Mouse (Mus musculus): ENCODE results near the gene Slc25a44. TPM values are rescaled to one million over a fixed set of nuclear protein-coding genes. Genes with fewer than 3 reads are reported as not detected.

Gene Slc25a44
- polyA plus RNA-seq (2016; fragmentation: Nextera tagmentation; extraction: Ambion mirVana) = 14.0 and 14.9 TPM in 2 replicates

DNA sequence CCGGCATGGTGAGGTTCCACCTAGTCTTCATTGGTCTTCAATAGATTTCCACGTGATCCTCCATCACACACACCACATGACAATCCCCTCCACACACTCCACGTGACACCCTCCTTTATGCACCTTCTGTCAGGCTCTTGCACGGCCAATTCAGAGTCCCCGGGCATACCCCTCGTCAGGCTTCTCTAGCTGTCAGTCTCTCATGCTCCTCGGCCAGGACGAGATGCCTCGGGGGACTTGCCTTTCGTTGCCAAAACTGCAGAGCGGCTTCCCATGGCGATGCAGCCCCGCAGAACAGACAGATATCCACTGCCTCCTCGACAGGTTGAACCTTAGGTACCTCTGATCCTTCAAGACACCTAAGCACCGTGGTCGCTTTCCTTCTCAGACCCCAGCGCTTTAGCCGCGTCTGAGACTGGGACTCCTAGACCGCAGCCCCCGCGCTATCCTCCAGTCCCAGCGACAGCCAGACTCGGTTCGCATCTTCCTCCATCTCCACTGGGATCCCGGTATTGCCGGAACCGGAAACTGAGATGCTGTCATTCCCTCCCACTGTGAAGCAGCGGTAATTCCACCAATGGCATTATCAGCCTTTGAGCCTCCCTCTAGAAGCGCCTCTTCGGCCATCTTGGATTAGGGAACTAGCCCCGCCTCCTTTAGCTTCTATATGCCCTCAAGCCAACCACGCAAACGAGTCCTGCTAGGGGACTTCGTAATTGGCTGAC lies at the start of gene Slc25a44:
TSS of gene Slc25a44 (minus strand) at position 535 of the 725 bp plus-strand sequence.
- ATAC-seq = peak; percentile 96
- WGBS (ENCODE audit: insufficient replicate concordance) = under 1% methylated on average over 35 of the region's 35 CpGs
- H3K27me3 ChIP-seq (replicated peaks) = no peaks in the 10 kb centered on the region
- peak within 1 kb of the TSS; percentile 88 for H3K4me2 ChIP-seq
- H3K9me3 ChIP-seq (replicated peaks) = no peaks in the 10 kb centered on the region
- H3K9ac ChIP-seq = peak within 1 kb of the TSS; percentile 70
- peaks cover 51% of the 10 kb centered on the region for H3K4me1 ChIP-seq
- H3K36me3 ChIP-seq = peaks cover 18% of the 10 kb centered on the region
- peak within 1 kb of the TSS; percentile 68 for H3K27ac ChIP-seq
- H3K4me3 ChIP-seq = peak within 1 kb of the TSS; percentile 76

DNA sequence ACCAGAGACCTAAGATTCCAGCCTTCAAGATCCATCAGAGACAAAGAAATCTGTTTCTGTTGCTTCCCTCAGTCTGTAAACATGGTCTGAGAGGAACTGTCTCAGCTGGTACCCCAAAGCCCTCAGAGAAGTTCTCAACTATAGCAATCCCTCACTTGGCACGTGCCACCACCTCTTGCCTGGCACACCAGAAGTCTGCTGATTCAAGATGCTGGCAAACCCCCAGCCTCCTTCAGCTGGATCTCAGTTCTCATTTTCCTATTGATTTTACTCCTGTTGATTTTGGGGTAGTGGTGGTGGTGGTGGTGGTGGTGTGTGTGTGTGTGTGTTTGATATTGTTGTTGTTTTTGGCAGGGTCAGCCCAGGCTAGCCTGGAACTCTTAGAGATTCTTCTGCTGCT lies 48.6 kb upstream of the Slc25a44 start:
- Histone ChIP-seq H3K36me3 (no peaks in the 10 kb centered on the region), H3K4me3 (no peak overlapping the region), H3K4me1 (peaks cover 10% of the 10 kb centered on the region; the same call in 1 of the 2 replicates), H3K4me2 (no peak overlapping the region), H3K27me3 (replicated peaks) (peaks cover 4% of the 10 kb centered on the region; the same call in 1 of the 2 replicates), H3K27ac (no peak overlapping the region), H3K9me3 (replicated peaks) (no peaks in the 10 kb centered on the region), H3K9ac (no peak overlapping the region)
- no peak for ATAC-seq
- 90% methylated on average over 1 of the region's 1 CpGs for WGBS (ENCODE audit: insufficient replicate concordance)

DNA sequence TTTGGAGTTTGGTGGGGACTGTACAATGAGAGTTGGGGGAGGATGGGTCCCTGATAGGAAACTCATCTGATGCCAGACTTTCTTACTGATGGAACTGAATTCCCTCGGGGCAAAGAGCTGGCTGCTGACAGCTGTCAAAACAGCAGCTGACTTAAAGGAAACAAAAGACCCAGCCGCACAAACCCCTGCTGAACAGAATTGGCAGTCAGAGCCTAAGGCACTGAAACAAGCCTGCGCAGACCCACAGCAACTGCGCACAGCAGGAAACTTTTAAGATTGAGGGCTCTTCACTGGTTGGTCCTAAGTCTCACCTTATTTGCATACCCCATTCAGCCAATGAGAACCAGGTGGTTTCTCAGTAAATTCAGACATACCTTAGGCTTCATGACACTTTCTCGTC lies 48.1 kb upstream of the Slc25a44 start:
- H3K36me3 ChIP-seq = no peaks in the 10 kb centered on the region
- no peak overlapping the region for H3K9ac ChIP-seq
- no peak for ATAC-seq
- no peak overlapping the region for H3K4me2 ChIP-seq
- no peak overlapping the region for H3K27ac ChIP-seq
- WGBS (ENCODE audit: insufficient replicate concordance) = 46% methylated on average over 5 of the region's 5 CpGs
- peaks cover 9% of the 10 kb centered on the region; the same call in 1 of the 2 replicates for H3K4me1 ChIP-seq
- H3K27me3 ChIP-seq (replicated peaks) = peaks cover 8% of the 10 kb centered on the region; the same call in 1 of the 2 replicates
- H3K9me3 ChIP-seq (replicated peaks) = no peaks in the 10 kb centered on the region
- H3K4me3 ChIP-seq = no peak overlapping the region

DNA sequence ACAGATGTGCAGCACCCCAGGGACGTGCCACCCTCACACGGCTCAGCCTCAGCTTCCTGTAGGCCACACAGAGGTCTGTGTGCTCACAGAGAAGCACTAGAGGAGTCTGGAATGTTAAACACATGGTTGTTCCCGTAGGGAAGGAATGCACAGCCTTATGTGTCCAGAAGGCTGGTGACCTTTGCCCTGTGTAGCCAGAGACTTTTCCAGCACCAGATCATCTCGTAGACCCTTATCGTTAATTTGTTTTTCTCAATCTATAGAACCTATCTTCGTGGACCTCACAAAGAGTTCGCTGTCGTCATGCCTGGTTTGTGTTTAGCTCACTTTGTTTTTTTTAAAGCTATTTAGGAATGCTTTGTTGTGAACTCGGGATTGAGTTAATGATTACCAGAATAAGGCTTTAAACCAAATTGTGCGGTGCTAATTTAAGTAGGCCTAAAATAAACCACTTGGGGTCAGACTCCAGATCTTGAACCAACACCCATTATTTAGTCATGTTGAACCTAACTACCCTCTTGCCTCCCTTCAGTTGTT lies 46.1 kb upstream of the Slc25a44 start:
- Histone ChIP-seq H3K4me1 (peaks cover 7% of the 10 kb centered on the region; the same call in 1 of the 2 replicates), H3K27me3 (replicated peaks) (peaks cover 13% of the 10 kb centered on the region; the same call in 1 of the 2 replicates), H3K4me3 (no peak overlapping the region), H3K36me3 (no peaks in the 10 kb centered on the region), H3K4me2 (no peak overlapping the region), H3K27ac (no peak overlapping the region), H3K9ac (no peak overlapping the region), H3K9me3 (replicated peaks) (no peaks in the 10 kb centered on the region)
- ATAC-seq = peak; percentile 56
- WGBS (ENCODE audit: insufficient replicate concordance) = 67% methylated on average over 10 of the region's 10 CpGs

DNA sequence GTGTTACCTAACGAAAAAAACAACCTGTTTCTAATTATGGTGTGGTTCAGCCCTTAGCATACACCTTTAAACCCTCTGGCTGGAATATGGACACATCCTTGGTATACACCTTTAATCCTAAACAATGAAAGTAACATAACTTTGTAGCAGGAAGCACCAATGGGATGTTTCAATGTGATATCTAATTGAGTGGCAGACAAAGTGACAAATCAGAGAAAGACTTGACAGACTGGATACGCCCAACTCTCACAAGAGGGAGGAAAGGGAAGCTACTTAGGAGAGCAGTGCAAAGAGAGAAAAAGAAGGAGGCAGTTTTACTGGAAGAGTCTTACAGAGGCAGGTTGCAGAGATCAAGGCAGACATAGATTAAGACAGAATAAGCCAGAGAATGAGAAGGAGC lies 44.5 kb upstream of the Slc25a44 start:
- Histone ChIP-seq H3K4me2 (no peak overlapping the region), H3K9ac (no peak overlapping the region), H3K36me3 (no peaks in the 10 kb centered on the region), H3K27me3 (replicated peaks) (peaks cover 16% of the 10 kb centered on the region), H3K27ac (no peak overlapping the region), H3K9me3 (replicated peaks) (no peaks in the 10 kb centered on the region), H3K4me3 (no peak overlapping the region), H3K4me1 (peaks cover 13% of the 10 kb centered on the region; the same call in 1 of the 2 replicates)
- whole genome bisulfite sequencing (ENCODE audit: insufficient replicate concordance) = 71% methylated on average over 2 of the region's 2 CpGs
- ATAC-seq = no peak

DNA sequence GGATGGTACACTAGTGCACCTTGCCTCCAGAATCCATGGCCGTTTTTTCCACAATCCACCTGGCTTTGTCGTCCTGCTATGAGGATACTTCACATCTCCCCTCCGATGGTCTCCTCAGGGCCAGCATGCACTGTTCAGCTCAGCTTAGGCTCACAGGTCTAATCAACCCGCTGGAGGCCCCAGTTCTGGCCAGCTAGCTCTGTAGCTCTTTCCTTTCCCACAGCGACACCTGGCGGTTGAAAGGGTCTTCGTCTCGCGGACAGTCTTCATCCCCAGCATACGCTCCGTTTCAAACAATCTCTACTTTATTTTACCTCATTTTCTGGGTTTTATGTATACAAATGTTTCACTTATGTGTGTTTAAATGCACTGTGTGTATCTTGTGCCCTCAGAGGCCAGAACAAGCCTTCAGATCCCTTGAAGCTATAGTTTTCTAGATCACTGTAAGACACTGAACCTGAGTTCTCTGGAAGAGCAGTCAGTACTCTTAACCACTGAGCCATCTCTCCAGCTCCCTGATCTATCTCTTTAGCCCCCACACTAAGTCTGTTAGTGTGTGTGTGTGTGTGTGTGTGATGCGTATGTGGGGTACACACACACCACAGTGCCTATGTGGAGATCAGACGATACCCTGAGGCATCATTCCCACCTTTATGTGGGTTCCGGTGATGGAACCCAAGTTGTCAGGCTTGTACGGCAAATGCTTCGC lies 42.3 kb upstream of the Slc25a44 start:
- Histone ChIP-seq H3K9me3 (replicated peaks) (no peaks in the 10 kb centered on the region), H3K27me3 (replicated peaks) (peaks cover 28% of the 10 kb centered on the region), H3K4me1 (peaks cover 15% of the 10 kb centered on the region; the same call in 1 of the 2 replicates), H3K27ac (no peak overlapping the region), H3K9ac (no peak overlapping the region), H3K4me2 (no peak overlapping the region), H3K4me3 (no peak overlapping the region), H3K36me3 (no peaks in the 10 kb centered on the region)
- WGBS (ENCODE audit: insufficient replicate concordance) = 28% methylated on average over 16 of the region's 16 CpGs
- ATAC-seq = peak; percentile 76

DNA sequence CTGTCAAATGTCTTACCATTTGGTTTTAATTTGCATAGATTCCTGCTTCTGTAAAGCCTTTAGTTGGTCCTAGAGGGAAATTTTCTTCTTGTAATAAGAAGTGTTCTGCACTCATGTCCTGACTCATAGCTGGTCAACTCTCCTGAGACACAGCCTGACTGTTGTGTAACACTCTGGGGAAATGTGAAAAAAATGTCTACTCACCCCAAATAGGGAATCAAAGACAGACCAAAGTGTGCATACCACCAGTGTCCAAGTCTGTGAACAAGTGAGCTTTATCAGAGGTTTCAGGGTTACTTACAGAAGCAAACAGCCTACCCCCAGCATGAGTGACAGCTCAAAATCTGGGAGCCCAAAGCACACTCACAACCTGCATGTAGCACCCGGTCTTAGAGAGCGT lies 40.2 kb upstream of the Slc25a44 start:
- WGBS (ENCODE audit: insufficient replicate concordance) = 64% methylated on average over 2 of the region's 2 CpGs
- no peak for ATAC-seq
- H3K4me2 ChIP-seq = no peak overlapping the region
- no peak overlapping the region for H3K27ac ChIP-seq
- peaks cover 47% of the 10 kb centered on the region for H3K27me3 ChIP-seq (replicated peaks)
- H3K9me3 ChIP-seq (replicated peaks) = no peaks in the 10 kb centered on the region
- no peak overlapping the region for H3K9ac ChIP-seq
- H3K4me3 ChIP-seq = no peak overlapping the region
- H3K36me3 ChIP-seq = no peaks in the 10 kb centered on the region
- peaks cover 11% of the 10 kb centered on the region; the same call in 1 of the 2 replicates for H3K4me1 ChIP-seq

DNA sequence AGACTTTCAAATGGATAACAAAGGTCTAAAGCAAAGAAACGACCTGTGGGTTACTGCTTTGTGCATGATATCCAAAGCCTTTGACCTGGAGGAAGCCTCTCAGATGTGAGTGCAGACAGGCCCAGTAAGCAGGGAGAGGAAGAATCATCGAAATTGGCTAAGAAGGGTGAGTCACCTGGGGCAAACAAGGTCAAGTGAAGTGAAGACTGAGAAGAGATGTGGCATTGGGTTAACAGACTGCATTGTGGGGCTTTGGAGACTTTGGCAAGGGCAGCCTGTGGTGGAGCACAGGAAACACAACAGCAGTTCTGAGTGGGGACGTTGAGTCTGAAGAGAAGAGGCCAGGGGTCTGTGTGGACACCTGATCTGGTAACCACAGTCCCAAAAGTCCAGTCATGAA lies 39.5 kb upstream of the Slc25a44 start:
- Histone ChIP-seq H3K27ac (no peak overlapping the region), H3K4me1 (peaks cover 11% of the 10 kb centered on the region; the same call in 1 of the 2 replicates), H3K9ac (no peak overlapping the region), H3K4me3 (no peak overlapping the region), H3K36me3 (no peaks in the 10 kb centered on the region), H3K4me2 (no peak overlapping the region), H3K9me3 (replicated peaks) (no peaks in the 10 kb centered on the region), H3K27me3 (replicated peaks) (peaks cover 54% of the 10 kb centered on the region)
- WGBS (ENCODE audit: insufficient replicate concordance) = 33% methylated on average over 3 of the region's 3 CpGs
- no peak for ATAC-seq

DNA sequence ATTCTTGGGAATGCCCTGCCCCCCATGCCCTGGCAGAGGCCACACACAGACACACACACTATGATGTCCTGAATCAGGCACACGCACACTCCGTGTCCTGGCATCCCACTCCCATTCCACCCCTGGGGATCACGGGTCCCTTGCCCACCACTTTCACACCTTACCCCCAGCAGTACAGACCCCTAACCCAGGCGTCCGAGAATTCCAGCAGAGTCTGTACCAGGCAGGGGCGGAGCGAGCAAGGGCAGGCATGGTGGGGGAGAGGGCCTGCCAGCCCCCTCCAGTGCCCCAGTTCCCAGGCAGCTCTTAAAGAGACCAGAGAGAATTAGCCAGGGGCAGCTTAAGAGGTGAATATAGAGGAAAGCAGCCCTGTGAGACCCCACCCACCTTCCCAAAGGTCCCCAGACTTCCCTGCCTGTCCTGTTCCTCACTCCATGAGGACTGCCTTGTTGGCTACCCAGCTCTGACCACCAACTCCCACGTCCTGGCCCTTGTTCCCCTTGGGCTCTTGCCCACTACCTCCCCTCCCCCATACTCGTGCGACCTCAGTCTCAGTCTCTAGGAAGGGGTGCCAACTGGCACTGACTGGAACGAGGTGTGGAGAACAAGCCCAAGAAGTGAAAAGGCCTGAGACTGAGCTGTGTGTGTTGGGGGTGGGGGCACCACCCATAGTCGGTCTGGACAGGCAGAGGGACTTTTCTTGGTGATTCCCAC lies 36.2 kb upstream of the Slc25a44 start, which contains the start of gene Sema4a:
TSS of gene Sema4a (minus strand) at position 200 of the 714 bp plus-strand sequence.
- 42% methylated on average over 12 of the region's 12 CpGs for WGBS (ENCODE audit: insufficient replicate concordance)
- peaks cover 76% of the 10 kb centered on the region for H3K27me3 ChIP-seq (replicated peaks)
- H3K9ac ChIP-seq = no peak within 1 kb of the TSS

DNA sequence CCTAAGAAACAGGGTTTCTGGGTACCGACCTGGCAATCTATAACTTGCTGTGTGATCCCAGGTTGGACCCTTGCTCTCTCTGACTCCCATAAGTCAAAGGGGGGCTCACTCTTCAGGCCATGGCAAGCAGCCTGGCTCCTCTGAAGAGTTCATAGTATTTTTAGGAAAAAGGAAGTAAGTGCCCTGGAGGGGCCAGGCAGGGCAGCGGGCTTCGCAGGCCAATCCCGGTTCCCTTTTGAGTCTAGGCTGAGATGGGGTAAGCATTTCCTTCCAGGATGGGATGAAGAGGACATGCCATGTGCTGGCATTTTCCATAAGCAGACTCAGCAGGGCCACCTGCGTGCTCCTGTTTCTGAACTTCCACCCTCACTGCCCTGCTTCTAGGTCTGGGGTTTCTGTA lies 35.1 kb upstream of the Slc25a44 start:
- H3K4me3 ChIP-seq = no peak overlapping the region
- no peaks in the 10 kb centered on the region for H3K36me3 ChIP-seq
- H3K9me3 ChIP-seq (replicated peaks) = no peaks in the 10 kb centered on the region
- no peak for ATAC-seq
- H3K27me3 ChIP-seq (replicated peaks) = peaks cover 82% of the 10 kb centered on the region
- no peak overlapping the region for H3K9ac ChIP-seq
- 45% methylated on average over 5 of the region's 5 CpGs for WGBS (ENCODE audit: insufficient replicate concordance)
- no peak overlapping the region for H3K27ac ChIP-seq
- H3K4me2 ChIP-seq = no peak overlapping the region
- H3K4me1 ChIP-seq = peaks cover 26% of the 10 kb centered on the region

More for the DNA sequence above, 36.2 kb upstream of the Slc25a44 start, which contains the start of gene Sema4a:
- Histone ChIP-seq H3K9me3 (replicated peaks) (no peaks in the 10 kb centered on the region), H3K4me2 (no peak within 1 kb of the TSS), H3K4me3 (no peak within 1 kb of the TSS), H3K27ac (no peak within 1 kb of the TSS), H3K36me3 (no peaks in the 10 kb centered on the region), H3K4me1 (peaks cover 20% of the 10 kb centered on the region)
- no peak for ATAC-seq

DNA sequence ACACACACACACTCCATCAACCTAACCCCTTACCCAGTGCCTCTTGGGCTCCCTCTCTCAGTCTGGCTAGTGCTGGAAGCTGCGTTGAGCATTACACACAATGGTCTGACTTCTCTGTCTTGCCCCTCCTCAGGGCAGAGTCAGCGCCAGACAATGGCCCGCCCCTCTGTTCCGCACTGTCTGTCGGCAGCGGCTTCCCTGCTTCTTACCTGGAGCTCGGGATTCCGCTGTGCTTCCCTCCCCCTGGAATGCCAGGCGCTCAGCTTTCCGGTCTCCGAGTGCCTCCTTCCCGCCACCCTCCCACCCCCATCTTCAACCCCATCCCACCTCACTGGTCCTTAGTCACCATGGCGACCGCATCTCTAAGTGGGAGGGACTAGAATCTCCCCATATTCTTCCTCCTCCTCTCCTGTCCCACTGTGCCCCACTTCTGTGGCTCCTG lies 33.9 kb upstream of the Slc25a44 start:
- H3K4me2 ChIP-seq = peak overlapping the region; percentile 2; the same call in 1 of the 2 replicates
- peaks cover 85% of the 10 kb centered on the region for H3K27me3 ChIP-seq (replicated peaks)
- H3K36me3 ChIP-seq = no peaks in the 10 kb centered on the region
- H3K4me1 ChIP-seq = peaks cover 33% of the 10 kb centered on the region
- H3K9me3 ChIP-seq (replicated peaks) = no peaks in the 10 kb centered on the region
- ATAC-seq = no peak
- no peak overlapping the region for H3K4me3 ChIP-seq
- H3K9ac ChIP-seq = no peak overlapping the region
- WGBS (ENCODE audit: insufficient replicate concordance) = 9% methylated on average over 14 of the region's 14 CpGs
- no peak overlapping the region for H3K27ac ChIP-seq
